In the genomic region with DNA sequence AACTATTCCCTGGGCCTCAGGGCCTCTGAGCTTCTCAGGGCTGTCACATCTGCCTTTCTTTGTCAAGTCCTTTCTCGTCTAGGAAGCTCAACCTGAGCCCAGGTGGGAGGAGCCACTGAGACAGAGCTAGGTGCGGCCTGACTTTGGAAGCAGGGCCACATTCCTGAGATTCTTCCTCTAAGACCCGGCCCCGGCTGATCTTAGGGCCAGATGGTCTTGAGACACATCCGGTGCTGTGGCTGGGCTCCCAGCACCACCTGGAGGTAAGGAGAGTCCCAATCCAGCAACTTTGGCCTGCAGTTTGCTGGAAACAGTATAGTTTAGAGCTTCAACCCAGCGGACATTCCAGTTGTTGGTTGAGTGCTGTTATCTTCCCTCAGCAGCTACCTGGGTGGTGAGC, we compare ENCODE assay signal across 8 mouse cellular contexts. TPM values are rescaled to one million over a fixed set of nuclear protein-coding genes. Genes with fewer than 3 reads are reported as not detected.
DNase-seq lines count a peak whose midpoint lies in the region; ATAC-seq and TF ChIP-seq lines count a peak whose summit lies in the region.

No protein-coding gene starts in this region.

- peak overlapping the region; percentile 21 for H3K4me2 ChIP-seq in lung, embryonic 16.5 days (ENCODE audit: low read depth, low read length)

- H3K27ac ChIP-seq in ES-E14 (ENCODE audit: insufficient read depth, low read depth, low read length, poor library complexity, severe bottlenecking) = peak overlapping the region; percentile 83
- peak overlapping the region; percentile 81 for H3K27ac ChIP-seq in lung, embryonic 16.5 days (ENCODE audit: low read length)
- H3K27ac ChIP-seq in thymus, adult 2 months (ENCODE audit: control insufficient read depth, insufficient read depth, low read length) = no peak overlapping the region

- H3K9me3 ChIP-seq in ES-E14 (ENCODE audit: control insufficient read depth, insufficient read depth, low read depth, low read length) = peaks cover 4% of the 10 kb centered on the region; the same call in 1 of the 2 replicates
- H3K9me3 ChIP-seq in lung, embryonic 16.5 days (ENCODE audit: control insufficient read depth, low read length) = no peaks in the 10 kb centered on the region

- TF ChIP-seq POLR2A in thymus, adult 2 months (IDR thresholded peaks at IDR 0.05; ENCODE audit: control insufficient read depth, extremely low read depth, insufficient read depth, low read length, poor library complexity) = no peak

- no peaks in the 10 kb centered on the region; the same call in 1 of the 2 replicates for H3K36me3 ChIP-seq in ES-E14 (ENCODE audit: control insufficient read depth, insufficient read depth, low read length, poor library complexity, severe bottlenecking)
- H3K36me3 ChIP-seq in lung, embryonic 16.5 days (ENCODE audit: control insufficient read depth, insufficient read depth, low read length) = no peaks in the 10 kb centered on the region
- H3K36me3 ChIP-seq in thymus, adult 2 months (ENCODE audit: control insufficient read depth, insufficient read depth, low read length) = no peaks in the 10 kb centered on the region

- WGBS in lung, embryonic 16.5 days = 12% methylated on average over 6 of the region's 6 CpGs
- 73% methylated on average over 6 of the region's 6 CpGs for WGBS in thymus, adult 2 months

- in situ Hi-C loops in ES-E14 (cut with MboI; ENCODE audit: low sequenced_read_pairs in 2 of 2, unreplicated experiment in 2 of 2) = no loop called here

- TF ChIP-seq CTCF in thymus, adult 2 months (IDR thresholded peaks at IDR 0.05; ENCODE audit: borderline replicate concordance, control insufficient read depth, extremely low read depth, insufficient read depth, low read length, poor library complexity) = no peak

- H3K9ac ChIP-seq in ES-E14 (ENCODE audit: insufficient read depth, low read depth, low read length, poor library complexity, severe bottlenecking) = peak overlapping the region; percentile 48
- no peak overlapping the region for H3K9ac ChIP-seq in lung, embryonic 16.5 days (ENCODE audit: low read length)

- H3K27me3 ChIP-seq in lung, embryonic 16.5 days (ENCODE audit: control insufficient read depth, insufficient read depth, low read depth, low read length) = no peaks in the 10 kb centered on the region
- H3K27me3 ChIP-seq in thymus, adult 2 months (ENCODE audit: control insufficient read depth, insufficient read depth, low read length) = no peaks in the 10 kb centered on the region

- peaks cover 19 to 23% of the 10 kb centered on the region in 2 experiments for H3K4me1 ChIP-seq in ES-E14 (ENCODE audit: control insufficient read depth in 2 of 2, insufficient read depth in 2 of 2, low read length in 2 of 2, poor library complexity in 1 of 2)
- peaks cover 17% of the 10 kb centered on the region for H3K4me1 ChIP-seq in lung, embryonic 16.5 days (replicated peaks; ENCODE audit: control insufficient read depth, insufficient read depth, low read length)
- no peaks in the 10 kb centered on the region for H3K4me1 ChIP-seq in thymus, adult 2 months (replicated peaks; ENCODE audit: control insufficient read depth, insufficient read depth, low read length)

- peak overlapping the region; percentile 38 to 49 for H3K4me3 ChIP-seq in ES-E14 (ENCODE audit: insufficient read depth in 1 of 2, low read depth in 1 of 2, low read length in 2 of 2, poor library complexity in 1 of 2, severe bottlenecking in 1 of 2)
- no peak overlapping the region for H3K4me3 ChIP-seq in lung, embryonic 16.5 days (ENCODE audit: low read length)
- H3K4me3 ChIP-seq in thymus, adult 2 months (ENCODE audit: control insufficient read depth, insufficient read depth, low read length) = no peak overlapping the region

- DNase-seq in ES-E14 (ENCODE audit: low read depth, low spot score) = peak; percentile 98
- DNase-seq in embryo, embryonic 9.5 days (ENCODE audit: extremely low spot score) = peak; percentile 59
- DNase-seq in kidney, adult 8-10 months = peak; percentile 54 to 61
- DNase-seq in left cerebral cortex, adult 9 months (ENCODE audit: low spot score in 2 of 2) = no peak
- no peak for DNase-seq in cerebellum, postnatal 36 days
- no peak for DNase-seq in thymus, adult 2 months
- no peak for DNase-seq in layer of hippocampus, postnatal 10 days (ENCODE audit: low spot score in 2 of 2)

- peak; percentile 91 for ATAC-seq in lung, embryonic 16.5 days (ENCODE audit: low read depth)

TF ChIP-seq in ES-E14, 5 proteins besides CTCF, POLR2A, EP300 and RAD21:
- TF ChIP-seq ZC3H11A (IDR thresholded peaks at IDR 0.05; ENCODE audit: borderline replicate concordance, low read depth, low read length) (peak; percentile 26; the same call in 1 of the 2 replicates), MAFK (IDR thresholded peaks at IDR 0.05; ENCODE audit: insufficient read depth, low read depth, low read length) (no peak), ZNF384 (IDR thresholded peaks at IDR 0.05; ENCODE audit: low read depth, low read length) (no peak), HCFC1 (IDR thresholded peaks at IDR 0.05; ENCODE audit: borderline replicate concordance, insufficient read depth, low read length) (peak; percentile 70; the same call in 1 of the 2 replicates), CHD2 (IDR thresholded peaks at IDR 0.05; ENCODE audit: low read depth, low read length) (no peak)

RNA-seq across cellular contexts. Expression of a gene that starts 1.9 kb away (rescaled TPM):
- total RNA-seq in ES-E14 (2012; rRNA removed) = 28.4 and 29.3 TPM in 2 replicates
- 84.9 and 99.0 TPM in 2 replicates for polyA plus RNA-seq in lung, embryonic 16.5 days (2015; fragmentation: Nextera tagmentation; extraction: Ambion mirVana)
- polyA plus RNA-seq in thymus, adult 2 months (2012; rRNA removed) = 53.5 and 74.9 TPM in 2 replicates
- 10 to 100 TPM; 79.7 to 80.2 TPM for total RNA-seq in layer of hippocampus, postnatal 10 days (2021)

RNA-seq across cellular contexts. Expression of a gene that starts 9.4 kb away (rescaled TPM):
- 103 and 106 TPM in 2 replicates for total RNA-seq in ES-E14 (2012; rRNA removed)
- polyA plus RNA-seq in lung, embryonic 16.5 days (2015; fragmentation: Nextera tagmentation; extraction: Ambion mirVana) = 49.8 and 53.0 TPM in 2 replicates
- 42.9 and 49.5 TPM in 2 replicates for polyA plus RNA-seq in thymus, adult 2 months (2012; rRNA removed)
- 10 to 100 TPM; 42.8 to 44.2 TPM for total RNA-seq in layer of hippocampus, postnatal 10 days (2021)

Comparison
In these comparisons a context has a peak if more than half of its experiments do, and no peak if none do; other contexts are left out.
1. DNase-seq: peak in ES-E14 (single experiment), embryo, embryonic 9.5 days (single experiment) and kidney, adult 8-10 months (2 of 2); none in left cerebral cortex, adult 9 months (0 of 2), cerebellum, postnatal 36 days (0 of 2), thymus, adult 2 months (single experiment) and layer of hippocampus, postnatal 10 days (0 of 2).
2. H3K4me3 ChIP-seq: peak in ES-E14 (2 of 2); none in lung, embryonic 16.5 days (single experiment) and thymus, adult 2 months (single experiment).